Mouse (Mus musculus): ENCODE measurements around the gene Fam166a.

DNA sequence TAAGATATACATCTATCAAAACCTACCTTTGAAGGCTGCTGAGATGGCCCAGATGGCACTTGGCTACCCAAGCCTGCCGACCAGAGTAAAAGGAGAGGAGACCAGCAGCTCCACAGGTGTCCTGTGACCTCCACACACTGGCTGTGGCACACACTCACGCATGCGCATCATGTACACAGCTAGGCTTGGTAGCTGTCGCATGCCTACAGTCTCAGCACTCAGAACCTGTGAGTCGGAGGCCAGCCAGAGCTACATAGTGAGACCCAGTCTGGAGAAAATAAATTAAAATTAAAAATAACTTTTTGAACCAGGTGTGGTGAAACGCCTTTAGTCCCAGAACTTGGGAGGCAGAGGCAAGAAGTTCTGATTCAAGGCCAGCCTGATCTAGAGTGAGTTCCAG is 30.7 kb upstream of the Fam166a start:
- TF ChIP-seq POLR2A (IDR thresholded peaks at IDR 0.05; ENCODE audit: borderline replicate concordance, extremely low read depth, insufficient read depth, insufficient read length, poor library complexity, severe bottlenecking) (no peak), CTCF (IDR thresholded peaks at IDR 0.05; ENCODE audit: borderline replicate concordance, extremely low read depth, insufficient read depth, insufficient read length) (no peak)

Measured in brain, embryonic 14.5 days (tissue).